Mouse (Mus musculus) heart, adult 9 months (tissue): ENCODE data around the gene H2-DMb1.

Experiments used
- DNase-seq, 2 experiments: peaks; one replicate each; pipeline ENCODE4 v3.0.0; 2022; ENCODE audit warnings: low spot score in 2 of 2

The H2-DMb1 gene

GRCm38 (mm10) chr17:34193468-34193867 lies 40.6 kb downstream of the H2-DMb1 start:
- DNase-seq = no peak

GRCm38 (mm10) chr17:34194723-34195122 lies 41.9 kb downstream of the H2-DMb1 start:
- no peak for DNase-seq

GRCm38 (mm10) chr17:34196491-34196890 lies 43.6 kb downstream of the H2-DMb1 start:
- DNase-seq = no peak

- peak; percentile 90 to 91 for DNase-seq
Measured at GRCm38 (mm10) chr17:34196941-34197894, 44.3 kb downstream of the H2-DMb1 start, which contains the start of gene Psmb8. Gene Psmb8 (plus strand): TSS chr17:34197721.

GRCm38 (mm10) chr17:34197904-34198520 lies 45.1 kb downstream of the H2-DMb1 start:
- DNase-seq = peak; percentile 79 to 85

GRCm38 (mm10) chr17:34198521-34198912 lies 45.6 kb downstream of the H2-DMb1 start:
- no peak for DNase-seq

- DNase-seq = no peak
Measured at GRCm38 (mm10) chr17:34199050-34199619, 46.3 kb downstream of the H2-DMb1 start.

- no peak for DNase-seq
Measured at GRCm38 (mm10) chr17:34200047-34200446, 47.2 kb downstream of the H2-DMb1 start.

GRCm38 (mm10) chr17:34200772-34201505 lies 48.1 kb downstream of the H2-DMb1 start:
- DNase-seq = no peak

- no peak for DNase-seq
Measured at GRCm38 (mm10) chr17:34201506-34202055, 48.7 kb downstream of the H2-DMb1 start.

- DNase-seq = no peak
Measured at GRCm38 (mm10) chr17:34202760-34203442, 50.0 kb downstream of the H2-DMb1 start.

GRCm38 (mm10) chr17:34203444-34203843 lies 50.6 kb downstream of the H2-DMb1 start, which contains the start of gene Tap2:
Gene Tap2 (plus strand): TSS chr17:34203527.
- no peak for DNase-seq

GRCm38 (mm10) chr17:34204303-34205010 lies 51.6 kb downstream of the H2-DMb1 start:
- peak; percentile 92 to 93 for DNase-seq

- peak; percentile 51 to 56 for DNase-seq
Measured at GRCm38 (mm10) chr17:34205021-34205745, 52.3 kb downstream of the H2-DMb1 start.

GRCm38 (mm10) chr17:34205746-34206176 lies 52.9 kb downstream of the H2-DMb1 start:
- peak; percentile 49 to 50 for DNase-seq

- no peak for DNase-seq
Measured at GRCm38 (mm10) chr17:34206731-34207130, 53.9 kb downstream of the H2-DMb1 start.

- DNase-seq = no peak
Measured at GRCm38 (mm10) chr17:34207456-34207855, 54.6 kb downstream of the H2-DMb1 start.

GRCm38 (mm10) chr17:34207866-34208265 lies 55.0 kb downstream of the H2-DMb1 start:
- DNase-seq = no peak

- DNase-seq = no peak
Measured at GRCm38 (mm10) chr17:34208421-34208820, 55.5 kb downstream of the H2-DMb1 start.
